Mouse (Mus musculus): ENCODE data around the gene Ddit4.
A peak's percentile ranks its signal among the peaks of the same experiment; 100 is the strongest.

GRCm38 (mm10) chr10:59909357-59909847, 42.2 kb downstream of the Ddit4 start:
- TF ChIP-seq SRF (IDR thresholded peaks at IDR 0.05; ENCODE audit: control insufficient read depth, insufficient read length, low read depth) (no peak), MAX (IDR thresholded peaks at IDR 0.05; ENCODE audit: low read depth) (peak; percentile 33), CEBPB (IDR thresholded peaks at IDR 0.05; ENCODE audit: insufficient read depth, poor library complexity, severe bottlenecking) (peak; percentile 78), USF1 (IDR thresholded peaks at IDR 0.05; ENCODE audit: low read depth) (no peak), E2F4 (IDR thresholded peaks at IDR 0.05; ENCODE audit: insufficient read depth) (no peak), MYOD1 (IDR thresholded peaks at IDR 0.05; ENCODE audit: control insufficient read depth in 1 of 3, insufficient read length in 2 of 3, low read depth in 2 of 3) (peak in 1 of 3 experiments; percentile 74), POLR2AphosphoS2 (IDR thresholded peaks at IDR 0.05; ENCODE audit: insufficient read length, low read depth) (no peak)
